In genomic region chr4:109102574-109102973, GRCm38 (mm10) we compare ENCODE assay signal across 20 mouse cellular contexts.
DNase-seq lines count a peak whose midpoint lies in the region; ATAC-seq and TF ChIP-seq lines count a peak whose summit lies in the region.
"Had no signal": no experiment of that assay in that cellular context is flagged by ENCODE, and none has a peak within 500 bp of the region (broad histone marks: within the 10 kb centered on the region; RNA-seq: fewer than 3 reads in every experiment).

No protein-coding gene starts in this region.

- peaks cover 13% of the 10 kb centered on the region for H3K36me3 ChIP-seq in midbrain, embryonic 14.5 days (ENCODE audit: control insufficient read depth, insufficient read depth, low read length)
- H3K36me3 ChIP-seq in intestine, postnatal 0 days (ENCODE audit: control insufficient read depth, insufficient read depth), result peaks cover 8% of the 10 kb centered on the region

- H3K9me3 ChIP-seq in midbrain, embryonic 14.5 days (ENCODE audit: control insufficient read depth, low read length), result no peaks in the 10 kb centered on the region
- H3K9me3 ChIP-seq in intestine, postnatal 0 days (ENCODE audit: control insufficient read depth), result no peaks in the 10 kb centered on the region
- H3K9me3 ChIP-seq: forebrain, embryonic 12.5 days; heart, embryonic 13.5 days; midbrain, embryonic 13.5 days had no signal

- H3K4me2 ChIP-seq in midbrain, embryonic 14.5 days (ENCODE audit: low read length), result no peak overlapping the region
- no peak overlapping the region for H3K4me2 ChIP-seq in intestine, postnatal 0 days (replicated peaks; ENCODE audit: low read depth)
- H3K4me2 ChIP-seq: forebrain, embryonic 12.5 days; heart, embryonic 13.5 days; midbrain, embryonic 13.5 days had no signal

- no peak overlapping the region for H3K9ac ChIP-seq in midbrain, embryonic 14.5 days (replicated peaks; ENCODE audit: low read length)
- no peak overlapping the region for H3K9ac ChIP-seq in intestine, postnatal 0 days (ENCODE audit: low read depth, low read length)
- H3K9ac ChIP-seq: forebrain, embryonic 12.5 days; heart, embryonic 13.5 days; midbrain, embryonic 13.5 days had no signal

- no peak overlapping the region for H3K4me3 ChIP-seq in gastrocnemius, adult 2 months
- no peak overlapping the region for H3K4me3 ChIP-seq in midbrain, embryonic 14.5 days (replicated peaks; ENCODE audit: low read depth, low read length)
- no peak overlapping the region for H3K4me3 ChIP-seq in intestine, postnatal 0 days (ENCODE audit: low read depth, low read length)
- H3K4me3 ChIP-seq: forebrain, embryonic 12.5 days; heart, embryonic 13.5 days; midbrain, embryonic 13.5 days had no signal

- WGBS in midbrain, embryonic 14.5 days, result 92% methylated on average over 5 of the region's 5 CpGs
- 87% methylated on average over 5 of the region's 5 CpGs for WGBS in intestine, postnatal 0 days

- ATAC-seq in inflammation-experienced regulatory T-cells, adult 6 months, result peak; percentile 53
- ATAC-seq in midbrain, embryonic 14.5 days (ENCODE audit: low FRiP score, low TSS enrichment), result no peak
- ATAC-seq in intestine, postnatal 0 days, result no peak
- ATAC-seq: hindbrain, embryonic 16.5 days; midbrain, embryonic 13.5 days; Patski had no signal

- no peaks in the 10 kb centered on the region for H3K4me1 ChIP-seq in midbrain, embryonic 14.5 days (ENCODE audit: control insufficient read depth, insufficient read depth, low read length)
- no peaks in the 10 kb centered on the region for H3K4me1 ChIP-seq in intestine, postnatal 0 days (replicated peaks; ENCODE audit: control insufficient read depth, insufficient read depth, low read length)
- H3K4me1 ChIP-seq: forebrain, embryonic 12.5 days had no signal

- no peak for TF ChIP-seq CTCF in gastrocnemius, adult 2 months (IDR thresholded peaks at IDR 0.05)
- TF ChIP-seq CTCF in intestine, postnatal 0 days (IDR thresholded peaks at IDR 0.05; ENCODE audit: low read depth), result no peak

- no peaks in the 10 kb centered on the region for H3K27me3 ChIP-seq in midbrain, embryonic 14.5 days (ENCODE audit: control insufficient read depth, insufficient read depth, low read length)
- no peaks in the 10 kb centered on the region for H3K27me3 ChIP-seq in intestine, postnatal 0 days (replicated peaks; ENCODE audit: control insufficient read depth, insufficient read depth, low read length)
- H3K27me3 ChIP-seq: forebrain, embryonic 12.5 days; heart, embryonic 13.5 days; midbrain, embryonic 13.5 days; Patski had no signal

- intact Hi-C loops in gastrocnemius, adult 2 months (cut with DNase I), result no loop called here

- H3K27ac ChIP-seq in gastrocnemius, adult 2 months, result peak overlapping the region; percentile 81
- H3K27ac ChIP-seq in midbrain, embryonic 14.5 days (replicated peaks; ENCODE audit: low read depth, low read length), result no peak overlapping the region
- no peak overlapping the region for H3K27ac ChIP-seq in intestine, postnatal 0 days (ENCODE audit: low read depth, low read length)
- H3K27ac ChIP-seq: forebrain, embryonic 12.5 days; heart, embryonic 13.5 days; midbrain, embryonic 13.5 days had no signal

- DNase-seq in gastrocnemius, adult 2 months, result no peak
- DNase-seq in gastrocnemius, postnatal 4 days (ENCODE audit: low spot score in 2 of 2), result no peak
- DNase-seq in CD8-positive naive resting alpha-beta T cell, adult 2 months (ENCODE audit: low read depth in 2 of 2, low spot score in 2 of 2), result peak; percentile 21 to 45
- DNase-seq in thymus, postnatal 25 days, result peak; percentile 19
- no peak for DNase-seq in midbrain, embryonic 14.5 days
- no peak for DNase-seq in urinary bladder, adult 18-20 months (ENCODE audit: low spot score in 2 of 2)
- DNase-seq: cerebellum, postnatal 10 days; gastrocnemius, postnatal 36 days; heart, postnatal 36 days; kidney, adult 2 months; liver; lung, adult 18-20 months; right cerebral cortex, adult 18-20 months had no signal

Comparison
In these comparisons a context has a peak if more than half of its experiments do, and no peak if none do; other contexts are left out.
1. DNase-seq: peak in CD8-positive naive resting alpha-beta T cell, adult 2 months (2 of 2) and thymus, postnatal 25 days (single experiment); none in gastrocnemius, adult 2 months (single experiment), gastrocnemius, postnatal 4 days (0 of 2), midbrain, embryonic 14.5 days (single experiment) and urinary bladder, adult 18-20 months (0 of 2).